Mouse (Mus musculus) myocyte (in vitro differentiated cells): ENCODE measurements around the gene Taf6l.
A peak's percentile ranks its signal among the peaks of the same experiment; 100 is the strongest.

ENCODE experiments used
- CEBPB ChIP-seq: IDR thresholded peaks from 2 replicates; pipeline ENCODE4 v1.6.1; 2011; ENCODE audit warnings: mild to moderate bottlenecking, moderate library complexity; ENCODE audit not compliant: poor library complexity, insufficient read depth, severe bottlenecking
- POLR2A ChIP-seq: IDR thresholded peaks from one replicate; pipeline ENCODE4 v1.6.1; 2011; ENCODE audit warnings: low read depth, mild to moderate bottlenecking, control low read depth, moderate library complexity; ENCODE audit not compliant: insufficient read length

DNA sequence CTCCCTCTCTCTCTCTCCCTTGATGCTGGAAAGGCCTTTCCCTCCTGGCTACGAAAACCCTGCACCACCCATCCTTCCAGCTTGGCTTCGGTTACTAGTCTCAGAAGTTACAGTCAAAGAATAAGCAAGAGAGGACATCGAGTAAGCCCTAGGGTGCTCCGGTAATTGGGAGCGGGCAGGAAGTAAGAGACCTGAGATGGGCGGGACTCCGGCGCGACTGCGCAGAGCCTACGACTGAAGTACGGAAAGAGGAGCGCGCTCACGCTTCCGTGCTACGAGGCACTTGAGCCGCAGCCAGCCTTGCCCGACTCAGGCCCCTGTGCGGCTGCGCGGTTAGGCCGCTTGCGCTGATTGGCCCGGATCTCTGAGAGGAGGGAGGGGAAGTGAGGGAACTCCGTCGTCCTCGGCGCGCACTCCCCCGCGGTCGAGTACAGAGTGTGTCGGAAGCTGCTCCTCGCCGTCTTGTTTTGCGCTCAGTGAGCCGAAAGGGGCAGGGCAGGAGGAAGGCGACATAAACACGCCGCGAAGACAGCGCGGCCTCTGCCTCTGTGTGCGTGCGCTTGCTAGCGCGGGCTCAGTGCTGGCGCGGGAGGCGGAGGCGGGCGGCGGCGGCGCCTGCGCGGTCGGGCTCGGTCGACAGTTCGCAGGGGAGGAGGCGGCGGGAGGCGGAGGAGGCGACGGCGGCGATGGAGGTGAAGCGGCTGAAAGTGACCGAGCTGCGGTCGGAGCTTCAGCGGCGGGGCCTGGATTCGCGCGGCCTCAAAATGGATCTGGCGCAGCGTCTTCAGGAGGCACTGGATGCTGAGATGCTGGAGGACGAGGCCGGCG lies 33.6 kb upstream of the Taf6l start, which contains the start of gene Hnrnpul2:
- peak; percentile 92 for TF ChIP-seq POLR2A
- TF ChIP-seq CEBPB = no peak
